Mouse (Mus musculus): ENCODE measurements around the gene Lrrc28.

Gene Lrrc28

DNA sequence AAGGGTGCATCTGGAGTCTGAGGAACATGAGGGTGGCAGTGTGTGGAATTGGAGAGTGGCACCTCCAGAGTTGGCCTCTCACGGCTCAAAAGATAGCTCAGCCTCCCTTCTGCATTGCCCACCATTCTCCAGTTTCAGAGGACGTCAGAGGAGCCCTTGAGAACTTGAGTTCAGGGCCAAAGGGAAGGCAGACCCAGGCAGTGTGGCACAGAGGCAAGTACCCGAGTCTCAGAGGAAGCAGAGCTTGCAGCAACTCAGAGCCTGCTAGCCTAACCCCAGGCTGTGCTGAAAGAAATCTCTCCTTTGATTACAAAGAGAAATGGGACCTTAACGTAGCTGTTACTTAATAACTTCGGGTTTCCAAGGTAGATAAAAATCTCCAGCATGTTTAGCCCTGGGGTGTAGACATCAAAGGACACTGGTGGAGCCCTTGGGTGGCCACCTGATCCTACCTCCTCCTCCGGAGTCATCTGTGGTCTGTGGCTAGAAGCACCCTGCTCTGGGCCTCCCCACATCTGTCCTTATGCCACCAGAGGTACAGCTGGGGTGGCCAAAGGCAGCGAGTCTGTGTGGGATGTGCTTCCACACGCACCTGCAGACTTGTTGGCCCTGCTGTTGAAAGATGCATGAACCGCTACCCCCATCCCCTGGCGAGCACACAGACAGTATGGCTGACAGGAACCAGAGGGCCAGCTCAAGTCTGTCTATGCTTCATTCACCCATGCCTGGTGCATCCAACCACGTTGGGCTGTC lies 144.8 kb downstream of the Lrrc28 start:
- intact Hi-C loops (cut with DNase I) = no loop called here

DNA sequence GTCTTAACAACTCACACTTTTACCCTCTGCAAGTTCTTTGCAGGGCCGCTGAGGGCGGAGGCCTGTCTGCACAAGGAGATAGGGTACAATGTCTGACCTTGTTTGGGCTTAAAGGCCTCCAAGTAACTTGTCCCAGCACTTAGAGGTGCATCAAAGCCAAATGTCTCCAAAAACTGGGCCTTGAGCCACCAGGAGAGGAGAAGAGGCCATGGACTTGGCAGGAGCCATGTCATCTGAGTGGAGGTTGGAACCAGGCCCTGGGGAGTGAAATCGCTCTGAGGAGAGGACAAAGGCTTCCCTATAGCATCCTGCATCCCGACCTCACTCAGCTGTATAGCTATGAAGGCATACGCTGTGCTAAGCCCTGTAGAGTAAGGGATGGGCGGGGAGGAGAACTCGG lies 145.6 kb downstream of the Lrrc28 start:
- intact Hi-C loops (cut with DNase I) = no loop called here

DNA sequence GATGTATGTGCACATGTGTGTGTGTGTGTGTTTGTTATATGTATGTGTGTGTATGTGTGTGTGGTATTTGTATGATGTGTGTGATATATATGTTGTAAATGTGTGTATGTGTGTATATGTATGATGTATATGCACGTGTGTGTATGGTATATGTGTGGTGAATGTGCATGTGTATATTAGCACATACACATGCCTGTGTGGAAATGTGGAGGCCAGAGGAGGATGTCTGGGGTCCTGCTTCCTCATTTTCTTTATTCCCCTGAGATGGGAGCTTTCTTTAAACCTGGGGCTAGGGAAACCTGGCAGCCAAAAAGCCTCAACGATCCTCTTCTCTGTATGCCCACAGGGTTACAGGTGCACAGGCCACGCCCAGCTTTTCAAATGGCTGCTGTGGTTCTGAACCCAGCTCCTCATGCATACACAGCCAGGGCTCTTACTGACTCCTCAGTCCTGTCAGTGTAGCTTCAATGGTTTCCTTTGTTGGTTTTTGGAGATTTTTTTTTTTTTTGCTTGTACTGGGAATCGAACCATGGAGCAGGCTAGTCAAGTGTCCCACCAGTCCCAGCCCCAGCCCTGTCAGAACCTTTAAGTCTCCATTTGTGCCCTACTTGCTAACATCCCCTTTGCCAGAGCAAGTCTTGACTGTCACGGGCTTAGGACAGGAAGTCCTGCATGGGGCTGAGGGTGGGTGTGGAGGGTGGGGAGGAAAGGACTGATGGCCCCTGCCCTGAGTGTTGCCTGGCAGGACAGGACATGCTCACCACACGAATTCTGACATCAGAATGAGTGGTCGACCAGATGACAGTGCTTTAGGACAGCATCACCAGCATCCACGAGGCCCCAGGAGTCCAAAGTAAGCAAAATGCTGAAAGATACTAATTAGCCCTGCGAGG lies 151.0 kb downstream of the Lrrc28 start:
- intact Hi-C loops (cut with DNase I) = no loop called here

DNA sequence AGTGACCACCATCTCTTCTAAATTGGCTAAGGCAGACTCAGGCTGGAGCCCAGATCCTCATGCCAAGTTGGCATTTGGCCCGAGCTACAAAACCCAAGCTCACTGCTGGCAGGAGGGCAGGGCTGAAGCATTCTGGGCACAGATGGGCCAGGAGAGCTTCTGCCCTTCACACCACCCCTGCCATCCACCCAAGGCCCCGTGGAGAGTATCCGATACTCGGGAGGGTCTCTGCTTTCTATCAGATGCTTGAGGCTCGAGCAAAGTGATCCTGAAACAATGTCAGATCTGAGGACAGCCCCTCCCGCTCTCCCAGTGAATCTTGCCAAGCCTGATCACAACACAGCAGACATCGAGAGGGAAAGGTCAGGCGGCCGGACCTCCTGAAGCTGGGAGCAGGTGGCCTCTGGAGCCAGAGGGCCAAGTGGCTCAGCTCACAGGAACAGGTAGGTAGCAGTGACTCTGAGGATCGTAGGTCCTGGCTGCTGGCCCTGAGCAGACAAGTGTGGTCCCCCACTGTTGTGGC lies 157.1 kb downstream of the Lrrc28 start:
- intact Hi-C loops (cut with DNase I) = no loop called here

DNA sequence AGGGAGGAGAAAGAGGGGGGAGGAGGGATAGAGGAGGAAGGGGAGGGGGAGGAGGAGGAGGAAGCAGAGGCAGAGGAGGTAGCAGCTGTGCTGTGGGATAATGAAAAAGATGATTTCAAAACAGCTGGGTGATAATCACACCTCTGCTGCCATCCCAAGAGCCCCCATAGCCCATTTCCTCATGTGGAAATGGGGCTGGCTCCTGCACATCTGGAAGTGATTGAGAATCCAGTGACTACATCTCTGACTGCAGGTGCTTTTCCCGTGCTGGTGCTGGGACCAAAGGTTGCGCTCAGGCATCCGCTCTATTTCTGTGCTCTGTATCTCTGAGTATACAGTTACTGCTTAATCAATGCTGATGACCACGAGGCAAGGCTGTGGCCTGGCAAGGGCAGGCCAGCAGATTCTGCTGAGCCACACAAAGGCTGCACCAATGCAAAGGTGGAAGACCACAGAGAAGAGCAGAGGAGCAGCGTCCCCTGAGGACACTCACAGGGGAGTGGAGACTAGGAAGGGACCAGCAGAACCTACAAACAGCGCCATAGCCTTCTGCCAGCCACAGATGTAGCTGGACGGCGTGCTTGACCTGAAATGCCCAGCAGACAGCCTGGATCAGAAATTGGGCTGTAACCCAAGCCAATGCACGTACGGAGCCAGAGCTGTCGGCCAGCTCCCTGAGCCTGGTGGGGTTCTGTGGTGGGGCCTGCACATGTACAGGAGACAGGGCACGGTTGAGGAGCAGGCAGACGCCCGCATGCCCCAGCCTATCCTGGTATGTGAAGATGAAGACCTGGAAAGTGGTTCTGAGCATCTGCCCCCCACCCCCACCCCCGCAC lies 157.9 kb downstream of the Lrrc28 start:
- intact Hi-C loops (cut with DNase I) = no loop called here

DNA sequence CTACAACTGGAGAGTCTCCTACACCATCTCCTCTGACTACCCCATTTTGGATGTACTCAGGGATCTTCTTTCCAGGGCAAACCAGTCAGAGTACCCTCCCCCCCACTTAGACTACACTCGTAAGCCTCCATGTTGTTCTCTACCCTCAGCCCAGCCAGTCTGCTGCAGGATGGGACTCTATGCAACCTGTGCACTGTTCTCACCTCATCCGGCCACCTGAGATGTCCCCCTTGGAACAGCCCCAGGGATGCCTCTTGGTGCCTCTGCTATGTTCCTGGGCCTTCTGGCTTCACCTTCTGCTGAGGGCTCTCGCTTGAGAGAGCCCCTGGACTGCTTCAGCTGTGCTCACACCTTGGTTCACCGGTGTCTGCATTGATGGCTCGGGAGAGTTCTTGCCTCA lies 158.7 kb downstream of the Lrrc28 start:
- intact Hi-C loops (cut with DNase I) = no loop called here

DNA sequence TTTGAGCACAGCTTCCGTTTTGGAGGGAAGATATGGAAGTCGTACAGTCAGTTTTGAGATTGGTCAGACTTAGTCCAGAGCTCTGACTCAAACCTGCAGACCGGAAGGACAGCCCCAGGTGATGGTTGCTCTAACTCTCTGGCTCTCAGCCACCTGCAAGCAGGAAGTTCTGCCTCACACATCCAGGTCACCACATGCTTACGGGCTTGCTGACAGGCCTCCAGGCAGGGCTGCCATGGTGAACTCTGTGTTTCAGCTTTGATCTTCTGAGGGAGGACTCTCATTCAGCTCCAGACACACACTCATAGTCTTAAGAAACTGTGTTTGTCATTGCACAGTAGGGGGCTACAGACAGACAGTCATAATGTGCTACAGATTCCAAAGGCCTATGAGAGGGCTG lies 161.4 kb downstream of the Lrrc28 start:
- intact Hi-C loops (cut with DNase I) = no loop called here

DNA sequence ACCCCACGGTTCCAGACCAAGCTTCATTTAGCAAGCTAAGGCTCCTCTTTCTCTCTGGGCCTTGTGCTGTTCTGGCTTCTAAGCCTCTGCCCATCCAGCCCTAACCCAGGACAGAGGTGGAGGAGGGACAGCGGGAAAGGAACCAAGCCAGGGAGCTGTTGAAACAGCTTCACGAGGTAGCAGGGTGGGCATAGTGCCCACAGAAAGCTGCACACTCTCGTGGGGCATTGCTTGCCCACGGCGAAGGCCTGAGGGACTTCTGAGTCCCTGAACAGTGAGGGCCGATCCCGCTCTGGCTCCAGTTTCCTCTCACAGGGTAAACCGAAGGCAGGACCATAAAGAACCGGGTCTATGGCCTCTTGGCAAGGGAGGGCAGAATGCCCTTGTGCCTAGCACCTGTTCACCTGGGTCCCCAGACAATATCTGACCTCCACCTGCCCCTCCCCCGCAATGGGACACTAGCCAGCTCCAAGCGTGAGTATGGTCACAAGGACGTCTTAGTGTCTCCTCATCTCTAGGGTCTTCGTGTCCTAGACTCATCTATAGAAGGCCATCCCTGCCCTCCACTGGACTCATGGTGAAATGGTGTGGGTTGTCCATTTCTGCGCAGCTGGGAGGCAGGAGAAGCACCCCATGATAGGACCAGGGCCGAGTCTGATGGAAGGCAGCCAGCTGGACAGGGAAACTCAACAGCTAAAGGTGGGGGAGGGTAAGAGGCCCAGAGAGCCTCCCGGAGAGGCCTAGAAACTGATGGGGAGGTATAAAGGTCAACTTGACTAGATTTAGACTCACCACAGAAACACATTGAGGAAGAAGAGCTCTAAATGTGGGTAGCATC lies 165.3 kb downstream of the Lrrc28 start:
- intact Hi-C loops (cut with DNase I) = no loop called here

DNA sequence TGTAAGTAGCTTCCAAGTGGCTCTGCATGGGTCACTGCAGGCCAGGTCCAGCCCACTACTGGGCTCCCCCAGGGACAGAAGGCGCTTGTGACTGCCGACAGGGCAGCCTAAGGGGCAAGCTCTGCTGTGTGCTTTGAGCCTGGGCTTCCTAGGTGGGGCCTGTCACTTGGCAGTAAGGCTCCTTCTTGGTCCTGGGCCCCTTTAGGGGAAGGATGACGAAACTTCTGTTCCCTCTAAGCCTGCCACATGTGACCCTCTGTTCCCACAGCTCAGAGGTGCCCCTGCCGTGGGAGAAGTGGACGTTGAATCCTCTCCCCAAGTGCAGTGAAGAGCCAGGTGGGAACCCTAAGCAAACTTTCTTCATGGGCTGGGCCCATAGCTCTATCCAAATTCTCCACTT lies 165.9 kb downstream of the Lrrc28 start:
- intact Hi-C loops (cut with DNase I) = no loop called here

DNA sequence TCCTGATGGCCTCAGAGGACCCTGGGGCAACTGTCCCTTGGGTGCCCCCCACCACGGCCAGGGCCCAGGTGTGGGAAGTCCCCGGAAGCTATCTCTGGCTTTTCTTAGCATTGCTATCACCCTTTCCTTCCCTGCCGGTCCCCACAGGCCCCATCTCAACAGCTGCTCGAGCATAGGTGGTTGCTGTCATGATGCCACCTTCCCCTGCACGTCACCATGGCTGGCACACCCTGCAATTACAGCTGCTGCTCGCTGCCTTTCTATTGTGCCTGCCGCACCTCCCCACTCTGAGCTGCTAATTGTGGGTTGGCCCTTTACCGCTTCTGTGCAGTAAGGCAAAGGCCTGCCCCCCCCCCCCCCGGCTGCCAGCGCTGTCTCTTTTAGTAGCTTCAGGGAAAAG lies 167.1 kb downstream of the Lrrc28 start:
- intact Hi-C loops (cut with DNase I) = no loop called here

DNA sequence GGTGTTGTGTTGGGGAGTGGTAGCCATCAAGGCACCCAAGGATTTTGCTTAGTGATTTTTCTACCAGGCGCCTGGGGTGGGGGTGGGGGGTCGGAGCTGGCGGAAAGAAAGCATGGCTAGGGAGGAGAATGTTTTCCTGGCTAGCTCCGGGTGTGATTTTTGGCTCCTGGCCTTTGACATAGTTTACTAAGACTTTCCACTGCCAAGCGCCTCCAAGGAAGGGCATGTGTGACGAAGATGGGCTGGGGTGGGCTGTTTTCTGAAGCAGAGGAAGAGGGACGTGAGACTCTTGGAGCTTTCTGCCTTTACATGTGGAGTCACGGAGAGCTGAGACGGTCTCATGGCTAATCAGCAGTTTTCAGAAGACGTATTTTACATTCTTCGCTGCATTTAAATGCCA lies 173.8 kb downstream of the Lrrc28 start:
- intact Hi-C loops (cut with DNase I) = no loop called here

DNA sequence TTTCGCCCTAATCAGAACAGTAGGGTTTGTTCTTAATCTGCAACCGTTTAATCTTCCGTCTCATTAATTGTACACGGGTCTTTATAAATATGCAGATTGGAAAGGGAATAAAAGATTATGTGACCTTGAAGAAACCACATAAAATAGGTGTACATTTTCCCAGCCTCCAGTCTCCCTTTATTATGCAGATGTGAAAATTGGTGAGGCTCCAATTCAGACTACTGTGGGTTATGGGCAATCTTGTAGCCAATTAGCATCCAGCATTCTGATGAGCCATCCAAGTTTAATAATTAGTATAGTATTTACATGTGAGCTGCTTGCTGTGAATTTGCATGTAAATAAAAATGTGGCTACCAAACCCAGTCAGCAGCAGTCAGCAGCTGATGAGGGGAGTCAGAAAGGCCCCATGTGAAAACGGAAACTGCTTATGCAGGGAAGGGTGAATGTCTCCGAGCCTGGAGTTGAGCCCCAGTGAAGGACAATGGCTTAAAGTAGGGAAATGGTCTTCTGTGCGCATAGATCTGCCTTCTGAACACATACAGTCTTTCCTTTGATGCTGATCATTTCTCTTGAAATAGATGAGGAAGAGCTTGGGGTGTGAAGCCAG lies 176.2 kb downstream of the Lrrc28 start:
- intact Hi-C loops (cut with DNase I) = no loop called here

DNA sequence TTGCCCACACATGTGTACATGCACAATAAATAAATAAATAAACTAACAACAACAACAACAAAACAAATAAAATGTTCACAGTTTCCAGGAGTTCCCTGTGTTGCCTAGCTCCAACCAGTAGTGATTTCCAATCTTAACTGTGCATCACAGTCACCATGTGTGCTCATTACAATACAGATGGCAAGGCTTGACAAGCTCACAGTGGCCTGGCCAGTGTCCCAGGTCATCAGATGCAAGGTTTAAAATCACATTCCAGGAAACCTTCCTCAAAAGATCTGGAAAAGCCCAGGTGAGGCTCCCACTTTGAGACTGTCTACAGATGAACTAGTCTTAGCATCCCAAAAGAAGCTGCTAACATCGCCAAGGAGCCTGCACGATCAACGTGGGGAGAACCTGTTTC lies 176.9 kb downstream of the Lrrc28 start:
- intact Hi-C loops (cut with DNase I) = no loop called here

DNA sequence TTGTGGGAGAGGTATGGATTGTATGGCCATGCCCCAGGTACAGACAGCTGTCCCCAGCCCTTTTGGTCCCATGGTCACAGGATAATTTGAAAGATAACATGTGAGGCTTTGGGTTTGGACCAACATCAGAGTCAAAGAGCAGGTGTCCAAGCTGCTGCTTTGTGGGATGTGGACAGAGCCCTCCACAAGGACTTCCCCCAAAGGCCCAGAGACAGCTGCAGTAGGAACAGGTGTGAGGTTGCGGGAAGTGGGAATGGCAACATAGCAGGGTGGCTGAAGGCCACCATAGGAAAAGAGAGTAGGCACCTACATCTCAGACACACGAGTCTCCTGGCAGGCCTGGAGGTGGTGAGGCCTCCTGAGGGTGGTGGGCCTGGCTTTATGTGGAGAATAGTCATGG lies 178.7 kb downstream of the Lrrc28 start:
- intact Hi-C loops (cut with DNase I) = no loop called here

DNA sequence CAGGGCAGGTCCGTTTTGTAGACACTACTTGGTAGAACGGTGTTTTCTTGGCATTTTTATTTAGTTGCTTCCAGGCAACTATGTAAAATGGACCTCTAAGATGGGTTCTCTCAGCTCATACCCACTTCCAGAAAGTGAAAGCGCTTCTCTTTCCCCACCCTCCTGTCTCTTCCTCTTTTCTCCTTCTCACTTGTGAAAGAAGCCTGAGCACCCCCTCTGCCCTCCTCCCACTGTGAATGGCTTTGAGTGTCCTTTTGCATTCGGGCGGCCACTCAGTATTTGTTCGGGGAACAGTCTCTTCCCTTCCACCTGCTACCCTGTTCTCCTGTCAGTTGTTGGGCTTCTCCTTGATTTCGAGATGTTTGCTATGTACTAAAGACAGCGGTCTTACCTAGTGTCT lies 180.4 kb downstream of the Lrrc28 start:
- intact Hi-C loops (cut with DNase I) = loop anchor here (5.0 kb wide), 1 partner anchor 92 kb away; the partner anchor contains the start of gene Mef2a

DNA sequence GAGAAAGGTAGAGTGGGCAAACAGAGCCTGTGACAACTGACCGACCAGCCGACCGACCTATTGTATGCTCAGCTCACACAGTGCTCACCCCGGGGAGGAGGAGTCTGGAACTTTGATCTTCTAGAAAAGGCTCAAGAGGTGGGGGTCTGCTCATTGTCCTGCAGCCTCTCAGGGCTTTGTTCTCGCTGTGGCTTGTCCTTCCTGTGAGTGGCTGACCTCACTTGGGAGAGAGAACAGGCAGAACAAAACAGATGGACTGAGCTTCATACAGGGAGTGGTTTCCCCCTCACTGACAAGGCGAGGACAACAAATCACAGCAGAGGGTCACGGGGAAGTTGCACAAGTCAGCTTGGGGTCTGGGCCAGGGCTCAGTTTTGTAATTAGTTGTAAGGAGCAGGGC lies 181.5 kb downstream of the Lrrc28 start:
- intact Hi-C loops (cut with DNase I) = loop anchor here (5.0 kb wide), 1 partner anchor 91 kb away; the partner anchor contains the start of gene Mef2a
